Mouse (Mus musculus): ENCODE results near the gene Tlk1. TPM values are rescaled to one million over a fixed set of nuclear protein-coding genes. Genes with fewer than 3 reads are reported as not detected.
"Not testable (repeated sequence)": the region's sequence is repeated elsewhere in the genome, so short reads cannot be mapped to it uniquely, and the experiment has no call there.

Gene Tlk1
- total RNA-seq, 2 experiments from 2014 or later: 82.5 to 85.0 TPM

DNA sequence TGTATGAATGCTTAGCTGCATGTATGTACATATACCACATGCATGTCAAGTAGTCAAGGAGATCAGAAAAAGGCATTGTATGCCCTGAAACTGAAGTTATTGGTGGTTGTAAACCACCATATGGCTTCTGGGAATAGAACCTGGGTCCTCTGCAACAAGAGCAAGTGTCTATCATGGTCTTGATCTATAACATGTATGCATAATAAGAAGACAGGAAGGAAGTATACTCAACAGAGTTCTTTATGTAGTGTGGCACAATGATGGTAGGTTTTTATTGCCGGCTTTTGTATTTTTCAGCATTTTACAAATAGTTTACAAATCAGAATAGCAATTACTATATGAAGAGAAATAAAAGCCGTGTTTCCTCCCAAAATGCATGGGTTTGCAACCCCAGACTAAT is 9.7 kb upstream of the Tlk1 start:
- no peak for DNase-seq
- intact Hi-C loops (cut with DNase I): no loop called here

DNA sequence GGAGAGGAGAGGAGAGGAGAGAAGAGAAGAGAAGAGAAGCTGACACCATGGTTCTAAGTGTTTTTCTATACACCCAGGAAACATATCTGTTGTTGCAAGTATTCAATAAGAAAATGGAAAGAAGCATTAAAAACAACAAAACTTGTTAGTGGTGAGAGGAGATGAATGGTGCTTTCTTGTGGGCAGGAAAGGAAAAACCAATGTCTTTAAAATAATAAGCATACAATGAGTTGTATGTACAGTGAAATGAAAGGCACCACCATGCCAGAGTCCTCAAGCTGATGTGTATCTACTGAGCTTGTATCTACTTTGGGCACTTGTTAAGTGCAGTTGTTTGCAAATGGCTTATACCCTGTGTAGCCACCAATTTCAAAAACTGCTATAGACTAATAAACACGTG is 7.7 kb upstream of the Tlk1 start:
- no peak for DNase-seq
- intact Hi-C loops (cut with DNase I): no loop called here

DNA sequence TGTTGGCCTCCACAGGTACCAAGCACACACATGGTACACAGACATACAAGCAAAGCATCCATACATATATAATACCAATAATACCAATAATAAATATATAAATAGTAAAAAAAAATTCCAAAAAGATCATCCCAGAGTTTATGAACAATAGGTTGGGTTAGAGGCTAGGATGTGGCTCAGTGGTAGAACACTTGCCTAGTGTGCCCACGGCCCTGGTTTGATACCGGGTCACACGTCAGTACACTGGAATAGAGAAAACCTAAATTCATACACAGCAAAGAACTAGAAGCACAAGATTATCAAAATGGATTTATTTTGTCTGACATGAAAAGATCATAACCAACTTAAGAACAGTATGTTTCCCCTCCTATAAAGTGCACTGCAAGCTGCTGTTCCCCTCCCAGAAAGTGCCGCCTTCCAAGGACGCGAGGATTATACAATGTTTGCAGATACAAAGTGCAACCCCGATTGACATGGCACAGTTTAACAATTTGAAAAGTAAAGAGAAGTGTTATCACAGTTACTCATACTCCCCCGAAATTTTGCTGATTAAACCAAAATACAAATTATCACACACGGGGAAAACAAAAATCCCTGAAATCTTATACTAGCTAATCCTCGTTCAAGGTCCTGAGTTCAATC is 6.3 kb upstream of the Tlk1 start:
- intact Hi-C loops (cut with DNase I): no loop called here
- no peak for DNase-seq

DNA sequence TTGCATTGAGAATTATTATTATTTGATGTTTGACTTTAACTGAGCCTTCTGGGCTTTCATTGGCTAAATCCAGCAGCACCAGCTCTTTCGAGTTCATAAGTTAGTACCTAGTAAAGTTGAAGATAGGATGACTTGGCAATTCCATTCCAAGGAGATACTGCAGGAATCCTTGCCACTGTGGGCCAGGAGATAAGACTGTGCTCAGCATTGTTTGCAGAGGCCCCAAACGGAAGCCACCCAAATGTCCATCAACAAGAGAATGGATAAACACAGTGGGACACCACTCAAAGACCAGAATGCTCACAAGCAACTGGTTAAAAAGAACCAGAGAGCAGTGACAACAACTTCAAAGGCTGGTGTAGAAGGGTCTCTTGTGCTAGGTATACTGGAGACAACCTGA is 5.2 kb upstream of the Tlk1 start:
- intact Hi-C loops (cut with DNase I): no loop called here
- no peak for DNase-seq

DNA sequence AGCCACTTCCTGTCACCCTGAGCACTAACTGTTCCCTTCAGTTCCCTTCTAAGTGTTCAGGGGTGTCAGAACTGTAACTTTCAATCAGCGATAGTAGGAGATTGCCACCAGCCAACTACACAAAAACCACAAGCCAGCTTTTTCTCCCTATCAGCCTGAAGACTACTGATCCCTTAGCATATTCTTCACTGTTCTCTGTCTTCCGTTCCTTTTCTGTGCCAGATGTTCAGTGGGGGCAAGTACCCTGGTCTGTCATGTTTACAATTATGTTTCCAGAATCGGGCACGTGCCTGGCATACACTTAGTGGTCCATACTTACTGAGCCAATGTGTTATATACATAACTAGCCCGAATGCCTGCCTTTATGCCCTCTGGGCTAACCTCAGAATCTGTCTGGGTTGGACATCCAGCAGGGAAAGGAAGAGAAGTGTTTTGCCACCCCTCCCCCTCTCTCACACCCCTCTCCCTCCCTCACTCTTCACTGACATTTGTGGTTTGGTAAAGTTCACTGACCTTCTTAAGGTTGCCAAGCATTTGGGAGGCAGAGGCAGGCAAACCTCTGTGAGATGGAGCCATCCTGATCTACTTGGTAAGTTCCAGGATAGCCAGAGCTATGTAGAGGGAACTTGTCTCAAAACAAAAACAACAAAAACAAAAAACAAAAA is 4.5 kb upstream of the Tlk1 start:
- DNase-seq: no peak
- intact Hi-C loops (cut with DNase I): loop anchor here (10.0 kb wide), 1 partner anchor 215 kb away; no protein-coding TSS in a partner anchor

DNA sequence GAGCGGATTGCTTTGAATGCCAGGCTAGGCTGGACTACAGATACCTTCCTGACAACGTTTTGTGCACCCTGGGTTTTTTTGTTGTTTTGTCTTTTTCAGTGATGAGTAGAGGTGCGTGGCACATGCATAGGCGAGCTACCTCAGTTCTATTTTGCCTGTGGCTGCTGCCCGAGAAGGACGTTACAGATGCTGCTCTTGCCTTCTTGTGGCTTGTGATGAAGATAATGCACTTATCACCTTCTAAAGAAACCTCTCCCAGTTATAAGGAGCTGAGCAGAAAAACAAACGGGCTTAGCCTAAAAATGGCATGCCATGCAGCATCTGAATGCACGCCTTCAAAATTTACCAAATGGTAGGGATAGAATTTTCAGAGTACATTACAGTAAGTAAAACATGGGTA is 2.3 kb upstream of the Tlk1 start:
- DNase-seq: no peak
- intact Hi-C loops (cut with DNase I): loop anchor here (10.0 kb wide), 1 partner anchor 217 kb away; no protein-coding TSS in a partner anchor

DNA sequence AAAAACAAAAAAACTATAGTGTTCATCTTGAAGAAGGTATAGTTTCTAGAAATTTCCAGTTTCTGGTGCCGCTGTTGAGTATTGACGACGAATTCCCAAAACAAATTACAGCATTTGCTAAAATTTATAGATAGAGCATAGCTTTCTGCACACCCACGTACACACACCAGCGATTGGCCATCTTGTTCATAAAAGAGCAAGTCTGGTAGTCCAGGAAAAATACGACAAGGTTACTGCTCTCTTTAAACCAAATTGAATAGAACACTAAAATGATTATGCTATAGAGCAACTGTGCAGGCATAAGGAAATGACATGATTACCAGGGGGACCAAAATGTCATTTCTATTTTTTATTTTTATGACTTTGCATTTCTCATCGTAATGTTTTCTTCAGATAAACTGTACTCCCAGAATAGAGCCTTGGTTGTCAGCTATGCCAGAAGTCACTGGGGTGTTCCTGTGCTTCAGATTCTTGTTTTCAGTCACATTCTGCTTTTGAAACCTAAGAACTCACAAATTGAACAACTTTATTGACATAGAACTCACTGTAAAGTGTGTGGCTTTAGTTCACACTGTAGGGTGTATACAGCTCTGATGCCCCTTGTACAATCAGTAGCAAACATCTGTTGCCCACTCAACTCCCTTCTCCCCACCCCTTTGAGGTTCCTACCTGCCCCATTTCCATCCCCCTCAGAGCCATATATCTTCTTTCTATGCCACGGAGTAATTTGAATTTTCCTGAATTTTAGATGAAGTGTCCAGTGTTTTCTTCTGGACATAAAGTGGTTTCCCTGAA is 1.1 kb upstream of the Tlk1 start:
- intact Hi-C loops (cut with DNase I): loop anchor here (10.0 kb wide), 1 partner anchor 218 kb away; no protein-coding TSS in a partner anchor
- DNase-seq: no peak

DNA sequence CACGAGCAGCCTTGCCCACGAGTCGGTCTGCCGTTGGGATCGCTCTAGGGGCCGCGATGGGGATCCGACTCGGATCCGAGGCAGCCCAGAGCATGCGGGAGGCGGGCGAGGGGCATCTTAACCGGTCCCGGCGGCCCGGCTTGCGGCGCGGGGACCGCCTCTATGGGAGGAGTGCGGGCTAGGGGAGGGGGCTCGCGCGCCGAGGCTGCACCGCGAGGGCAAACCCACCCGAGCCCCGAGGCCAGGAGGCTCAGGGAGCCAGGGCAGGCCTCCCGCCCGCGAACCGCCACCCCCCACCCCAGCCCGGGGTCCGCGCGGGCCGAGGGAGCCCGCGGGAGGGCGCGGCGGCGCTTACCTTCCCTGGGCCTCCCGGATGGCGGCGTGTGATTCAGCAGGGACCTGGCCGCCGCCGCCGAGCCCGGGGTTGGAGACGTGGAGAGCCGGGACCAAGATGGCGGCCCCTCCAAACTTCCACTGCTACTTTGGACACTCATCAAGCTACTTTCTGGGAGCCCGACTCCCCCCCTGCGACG is 624 bp downstream of the Tlk1 start:
- intact Hi-C loops (cut with DNase I): loop anchor here (10.0 kb wide), 1 partner anchor 220 kb away; no protein-coding TSS in a partner anchor
- peak; percentile 68 for DNase-seq

DNA sequence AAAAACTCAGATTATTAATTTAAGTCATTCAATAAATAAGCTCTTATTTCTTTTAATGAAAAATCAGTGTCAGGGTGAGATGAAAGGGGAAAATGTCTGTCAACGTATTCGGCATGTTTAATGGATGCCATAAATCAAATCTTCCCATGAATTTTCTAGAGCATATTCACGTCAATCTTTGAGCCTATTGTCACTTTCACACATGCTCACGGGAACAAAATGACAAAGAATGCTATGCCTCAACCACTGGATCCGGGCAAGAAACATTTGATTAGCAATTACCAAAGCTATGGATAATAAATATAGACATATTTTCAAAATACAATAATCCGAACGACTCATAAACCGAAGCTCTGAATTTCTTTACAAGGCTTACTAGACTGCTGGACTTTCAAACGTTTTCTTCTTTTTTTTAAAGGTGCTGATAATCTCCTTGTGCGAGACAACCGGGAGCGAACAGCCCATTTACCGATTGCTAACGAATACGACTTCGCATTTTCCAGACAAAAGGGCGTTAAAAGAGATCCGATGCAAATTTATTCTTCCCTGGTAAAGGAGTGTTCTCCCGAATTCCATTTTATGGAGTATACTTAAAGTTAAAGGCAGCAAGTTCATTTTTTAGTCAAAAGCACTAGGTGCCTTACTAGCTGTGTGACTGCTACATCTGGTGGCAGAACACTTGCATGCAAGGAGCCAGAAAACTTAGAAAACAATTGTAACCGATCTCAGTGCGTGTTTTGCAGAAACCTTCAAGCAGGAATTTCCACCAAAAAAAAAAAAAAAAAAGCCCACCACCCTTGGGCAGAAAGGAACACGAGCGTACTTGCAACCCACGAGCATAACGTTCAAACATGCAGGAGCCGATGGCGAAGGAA is 1.4 kb downstream of the Tlk1 start:
- intact Hi-C loops (cut with DNase I): loop anchor here (10.0 kb wide), 1 partner anchor 221 kb away; no protein-coding TSS in a partner anchor
- DNase-seq: no peak

DNA sequence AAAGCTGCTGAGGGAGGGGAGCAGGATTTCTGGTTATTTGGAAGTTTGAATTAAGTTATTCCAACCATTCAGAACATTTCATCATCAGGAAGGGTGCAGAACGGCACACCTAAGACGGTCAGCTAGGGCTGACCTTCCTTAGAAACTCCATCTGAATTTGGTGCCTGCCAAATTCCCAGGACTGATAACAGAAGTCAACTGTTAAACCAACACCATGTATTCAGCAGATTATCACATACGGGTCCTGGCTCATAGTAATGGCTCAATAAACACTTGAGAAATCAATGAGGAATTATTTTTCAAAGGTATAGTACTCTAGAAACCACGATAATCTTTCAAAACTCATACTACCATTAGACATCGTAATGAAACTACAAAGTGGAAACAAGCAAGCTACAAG is 2.1 kb downstream of the Tlk1 start:
- DNase-seq: no peak
- intact Hi-C loops (cut with DNase I): loop anchor here (10.0 kb wide), 1 partner anchor 221 kb away; no protein-coding TSS in a partner anchor

DNA sequence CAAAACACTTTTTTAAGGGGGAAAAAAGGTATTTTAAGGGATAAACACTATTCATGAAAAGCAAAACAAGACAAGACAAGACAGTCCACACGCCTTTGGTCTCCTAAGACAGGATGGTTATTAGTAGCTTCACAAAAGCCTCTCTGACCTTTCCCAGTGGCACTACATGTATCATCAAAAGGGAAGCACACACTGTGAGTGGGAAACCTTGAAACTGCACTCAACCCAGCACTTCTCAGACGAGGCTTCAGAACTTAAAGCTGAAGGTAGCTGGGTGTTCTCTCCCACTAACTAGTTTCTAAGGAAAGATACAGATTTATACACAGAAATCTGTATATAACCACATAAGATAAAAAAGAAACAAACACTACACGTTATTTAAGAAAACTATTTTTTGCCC is 8.6 kb downstream of the Tlk1 start:
- intact Hi-C loops (cut with DNase I): no loop called here
- no peak for DNase-seq

DNA sequence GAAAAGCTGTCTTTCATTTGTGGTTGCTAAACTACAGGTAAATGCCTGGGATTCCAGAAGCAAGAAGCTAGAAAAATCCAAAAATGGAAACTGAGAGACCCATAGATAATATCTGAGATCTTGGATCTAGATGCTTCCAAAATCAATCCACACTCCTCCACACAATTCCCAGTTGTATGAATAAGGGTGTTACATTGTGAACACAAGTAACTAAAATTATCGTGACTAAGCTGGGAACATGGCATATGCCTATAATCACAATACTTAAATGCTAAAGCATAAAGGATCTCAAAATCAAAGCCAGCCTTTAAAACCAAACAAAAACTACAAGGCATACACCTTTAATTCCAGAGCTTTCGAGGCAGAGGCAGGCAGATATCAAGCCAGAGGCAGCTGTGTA is 9.5 kb downstream of the Tlk1 start:
- no peak for DNase-seq
- intact Hi-C loops (cut with DNase I): no loop called here

DNA sequence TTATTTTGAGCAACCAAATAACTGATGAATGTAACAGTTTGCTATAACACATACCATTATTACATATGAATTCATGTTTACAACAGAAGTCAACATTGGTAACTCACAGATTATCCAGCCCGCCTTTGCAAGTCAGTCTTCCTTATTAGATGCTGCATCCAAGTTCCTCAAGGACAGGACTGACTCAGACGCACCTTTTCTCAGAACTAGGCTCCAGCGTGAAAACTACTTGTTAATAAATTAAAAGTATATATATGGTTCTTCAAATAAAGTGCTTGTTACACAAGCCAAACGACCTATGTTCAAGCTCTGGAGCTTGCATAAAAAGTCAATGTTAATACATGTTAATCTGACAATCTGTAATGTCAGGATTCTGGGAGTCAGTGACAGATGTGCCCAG is 11.9 kb downstream of the Tlk1 start:
- no peak for DNase-seq
- intact Hi-C loops (cut with DNase I): no loop called here

DNA sequence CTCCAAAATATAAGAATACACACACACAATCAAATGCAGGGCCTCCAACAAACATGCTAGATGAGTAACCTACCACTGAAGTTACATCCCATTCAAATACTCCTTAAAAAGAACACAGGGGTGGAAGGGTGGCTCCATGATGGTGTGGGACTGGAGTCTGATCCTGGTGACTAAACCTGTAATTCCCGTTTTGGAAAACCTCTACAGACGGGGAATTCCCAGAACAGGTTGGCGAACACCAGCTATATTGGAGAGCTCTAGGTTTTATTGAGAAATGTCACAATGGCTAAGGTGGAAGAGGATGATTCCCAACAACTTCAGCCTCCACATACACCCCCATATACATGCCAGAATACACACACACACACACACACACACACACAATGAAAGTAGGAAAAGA is 14.1 kb downstream of the Tlk1 start:
- no peak for DNase-seq
- intact Hi-C loops (cut with DNase I): no loop called here

DNA sequence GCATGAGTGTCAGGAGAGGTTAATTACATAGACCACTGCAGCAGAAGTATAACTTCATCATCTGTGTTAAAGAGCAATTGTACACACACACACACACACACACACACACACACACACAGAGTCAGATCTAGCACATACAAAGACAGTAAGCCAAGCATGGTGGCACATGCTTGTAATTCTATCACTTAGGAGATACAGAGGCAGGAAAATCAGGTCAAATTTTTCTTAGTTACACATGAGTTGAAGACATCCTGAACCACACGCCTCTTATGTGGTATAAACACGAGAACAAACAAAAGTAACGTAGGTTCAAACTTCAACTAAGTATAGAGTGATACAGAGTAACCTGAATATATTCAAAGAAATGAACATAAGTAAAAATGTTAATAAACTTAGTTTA is 15.6 kb downstream of the Tlk1 start:
- intact Hi-C loops (cut with DNase I): no loop called here
- no peak for DNase-seq

DNA sequence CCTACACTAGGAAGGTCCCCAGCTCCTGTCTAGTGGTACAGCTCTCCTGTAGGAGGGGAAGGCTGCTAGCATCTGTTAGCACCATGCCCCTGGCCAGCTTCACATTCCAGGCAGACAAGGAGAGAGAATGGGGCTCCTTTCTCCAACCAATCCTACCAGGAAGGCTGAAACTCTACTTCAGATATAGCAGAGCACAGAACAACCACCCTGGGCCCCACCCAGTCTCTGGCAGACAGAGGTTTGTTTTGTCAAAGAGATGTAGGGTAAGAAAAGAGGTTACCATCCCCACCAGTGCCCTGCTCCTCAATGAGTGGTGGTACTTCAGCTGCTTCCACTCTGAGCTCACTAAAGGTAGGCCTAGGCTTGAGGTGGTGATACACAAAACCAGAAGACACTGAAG is 16.8 kb downstream of the Tlk1 start:
- intact Hi-C loops (cut with DNase I): no loop called here
- no peak for DNase-seq

DNA sequence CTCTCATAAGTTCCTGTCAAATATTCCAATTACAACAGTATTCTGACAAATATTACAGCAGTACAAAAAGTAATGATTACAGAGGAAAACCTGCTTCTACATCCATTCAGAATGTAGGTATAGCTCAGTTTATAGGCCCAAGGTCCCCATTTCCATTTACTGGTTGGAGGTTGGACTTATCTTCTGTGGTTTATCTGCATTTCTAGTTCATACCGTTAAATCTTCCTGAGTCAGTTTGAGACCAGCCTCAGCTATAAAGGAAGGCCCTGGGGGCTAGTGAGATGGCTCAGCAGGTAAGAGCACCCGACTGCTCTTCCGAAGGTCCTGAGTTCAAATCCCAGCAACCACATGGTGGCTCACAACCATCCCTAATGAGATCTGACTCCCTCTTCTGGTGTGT is 17.9 kb downstream of the Tlk1 start:
- intact Hi-C loops (cut with DNase I); DNase-seq: not testable (repeated sequence)

DNA sequence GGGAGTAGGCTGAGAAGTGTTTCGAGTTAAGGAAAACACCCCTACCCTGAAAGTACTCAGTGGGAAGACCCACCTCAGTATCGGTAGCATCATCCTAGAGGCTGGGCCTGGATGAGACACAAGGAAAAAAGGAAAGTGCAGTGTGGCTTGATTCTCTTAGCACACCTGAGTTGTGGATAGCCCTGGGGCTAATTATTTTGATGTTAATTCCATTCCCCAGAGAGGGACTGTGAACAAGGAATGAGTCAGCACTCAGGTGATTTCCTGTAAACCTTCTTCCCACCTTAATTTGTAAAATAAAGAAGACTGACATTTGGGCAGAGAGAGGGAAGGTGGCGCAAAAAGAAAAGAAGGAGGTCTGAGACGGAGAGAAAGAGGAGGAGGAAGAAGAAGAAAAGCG is 19.5 kb downstream of the Tlk1 start:
- intact Hi-C loops (cut with DNase I): no loop called here
- DNase-seq: no peak

DNA sequence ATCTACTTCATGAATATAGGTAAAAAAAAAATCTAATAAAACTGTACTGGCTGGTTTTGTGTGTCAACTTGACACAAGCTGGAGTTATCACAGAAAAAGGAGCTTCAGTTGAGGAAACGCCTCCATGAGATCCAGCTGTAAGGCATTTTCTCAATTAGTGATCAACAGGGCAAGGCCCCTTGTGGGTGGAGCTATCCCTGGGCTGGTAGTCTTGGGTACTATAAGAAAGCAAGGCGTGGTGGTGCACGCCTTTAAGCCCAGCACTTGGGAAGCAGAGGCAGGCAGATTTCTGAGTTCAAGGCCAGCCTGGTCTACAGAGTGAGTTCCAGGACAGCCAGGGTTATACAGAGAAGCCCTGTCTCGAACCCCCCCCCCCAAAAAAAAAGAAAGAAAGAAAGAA is 21.8 kb downstream of the Tlk1 start:
- intact Hi-C loops (cut with DNase I); DNase-seq: not testable (repeated sequence)

DNA sequence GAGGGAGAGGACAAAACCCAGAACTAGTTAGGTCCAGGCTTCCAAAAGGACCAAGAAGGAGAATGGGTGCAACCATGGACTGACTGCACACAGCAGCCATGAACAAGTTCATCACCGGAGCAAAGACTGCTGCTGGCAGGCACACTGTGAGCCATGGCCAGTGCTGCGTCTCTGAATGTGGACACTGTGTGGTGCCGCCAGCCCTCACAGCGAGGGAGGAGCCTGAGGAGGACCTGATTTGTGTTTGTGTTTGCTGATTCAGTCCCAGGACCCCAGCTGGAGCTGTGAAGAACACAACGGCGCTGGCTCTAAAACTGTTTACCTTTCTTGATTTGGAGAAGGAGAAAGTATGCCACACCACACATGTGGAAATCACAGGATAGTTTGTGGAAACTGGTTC is 22.9 kb downstream of the Tlk1 start:
- intact Hi-C loops (cut with DNase I): no loop called here
- peak; percentile 17 for DNase-seq

All from left cerebral cortex, postnatal 4 days (tissue).